Comparison of ENCODE assay signal across 15 mouse cellular contexts in genomic region chr6:97504673-97505072, GRCm38 (mm10).
DNase-seq lines count a peak whose midpoint lies in the region; ATAC-seq lines count a peak whose summit lies in the region.
"Had no signal": no experiment of that assay in that cellular context is flagged by ENCODE, and none has a peak within 500 bp of the region (broad histone marks: within the 10 kb centered on the region; RNA-seq: fewer than 3 reads in every experiment).

No protein-coding gene starts in this region.

- peak; percentile 57 to 72 for ATAC-seq in hematopoietic stem cell, adult 5-6 weeks (replicated peaks in 1 of 2; ENCODE audit: insufficient read depth in 1 of 2, low FRiP score in 2 of 2, low TSS enrichment in 1 of 2, low read depth in 1 of 2, poor library complexity in 2 of 2, severe bottlenecking in 2 of 2)
- peak; percentile 64; the same call in 1 of the 2 replicates for ATAC-seq in monocyte, adult 5-6 weeks (replicated peaks; ENCODE audit: insufficient number of reproducible peaks, low FRiP score, low TSS enrichment, poor library complexity, severe bottlenecking)
- ATAC-seq: forebrain, embryonic 14.5 days had no signal

- DNase-seq in thymus, postnatal 4 days, result peak; percentile 19
- DNase-seq in thymus, postnatal 14 days, result no peak
- DNase-seq in cerebellum, postnatal 10 days, result no peak
- no peak for DNase-seq in frontal cortex, postnatal 10 days (ENCODE audit: low spot score in 2 of 2)
- DNase-seq in retina, postnatal 1 day, result no peak
- DNase-seq: adrenal gland, postnatal 10 days; cerebellum, adult 11-12 months; cerebellum, adult 9-10 months; cerebellum, postnatal 36 days; gastrocnemius, postnatal 10 days; heart, adult 2 months; heart, postnatal 14 days had no signal
